Mouse (Mus musculus) E14TG2a.4 (cell line): ENCODE results near the gene Flrt3.

Source experiments
- H3K27me3 ChIP-seq: 2 replicates; pipeline ENCODE4 v1.6.1; 2014; ENCODE audit warnings: low read length, control low read depth; ENCODE audit not compliant: insufficient read depth
- H3K36me3 ChIP-seq: 2 replicates; pipeline ENCODE4 v1.6.1; 2014; ENCODE audit warnings: low read length, control low read depth; ENCODE audit not compliant: insufficient read depth
- H3K4me1 ChIP-seq: replicated peaks from 2 replicates; pipeline ENCODE4 v1.6.1; 2014; ENCODE audit warnings: low read depth, low read length, control low read depth
- H3K4me3 ChIP-seq: replicated peaks from 2 replicates; pipeline ENCODE4 v1.5.1; 2014; ENCODE audit warnings: mild to moderate bottlenecking, low read length
- H3K9me3 ChIP-seq: 2 replicates; pipeline ENCODE4 v1.6.1; 2014; ENCODE audit warnings: low read length, control low read depth
- CTCF ChIP-seq: conservative IDR thresholded peaks from 2 replicates; pipeline ENCODE4 v1.5.1; 2014; ENCODE audit warnings: low read length
- NANOG ChIP-seq: IDR thresholded peaks from 2 replicates; pipeline ENCODE4 v1.6.1; 2014; ENCODE audit warnings: borderline replicate concordance, low read length, mixed read lengths
- POU5F1 ChIP-seq: IDR thresholded peaks from 2 replicates; pipeline ENCODE4 v1.6.1; 2014; ENCODE audit warnings: low read length, borderline replicate concordance

The Flrt3 gene

GRCm38 (mm10) chr2:140667261-140668047, 3.8 kb downstream of the Flrt3 start:
- Histone ChIP-seq H3K9me3 (no peaks in the 10 kb centered on the region), H3K4me3 (no peak overlapping the region), H3K36me3 (no peaks in the 10 kb centered on the region), H3K27me3 (peaks cover 12% of the 10 kb centered on the region), H3K4me1 (peaks cover 33% of the 10 kb centered on the region)
- TF ChIP-seq POU5F1 = no peak
- TF ChIP-seq CTCF = no peak
- TF ChIP-seq NANOG = no peak

- TF ChIP-seq NANOG (no peak), POU5F1 (no peak), CTCF (no peak)
- Histone ChIP-seq H3K4me3 (no peak overlapping the region), H3K27me3 (peaks cover 10% of the 10 kb centered on the region), H3K9me3 (no peaks in the 10 kb centered on the region), H3K36me3 (no peaks in the 10 kb centered on the region), H3K4me1 (peaks cover 31% of the 10 kb centered on the region)
Observed at GRCm38 (mm10) chr2:140666846-140667245, 4.4 kb downstream of the Flrt3 start.

- Histone ChIP-seq H3K9me3 (no peaks in the 10 kb centered on the region), H3K4me3 (no peak overlapping the region), H3K4me1 (peaks cover 27% of the 10 kb centered on the region), H3K27me3 (0 out of 2 replicates have a peak, but pooled peaks cover 2% of the 10 kb centered on the region), H3K36me3 (peaks cover 6% of the 10 kb centered on the region; the same call in 1 of the 2 replicates)
- TF ChIP-seq POU5F1 = no peak
- TF ChIP-seq CTCF = no peak
- no peak for TF ChIP-seq NANOG
Observed at GRCm38 (mm10) chr2:140664381-140664780, 6.9 kb downstream of the Flrt3 start.

GRCm38 (mm10) chr2:140662673-140663072, 8.6 kb downstream of the Flrt3 start:
- Histone ChIP-seq H3K4me3 (no peak overlapping the region), H3K27me3 (no peaks in the 10 kb centered on the region), H3K36me3 (peaks cover 6% of the 10 kb centered on the region; the same call in 1 of the 2 replicates), H3K4me1 (peaks cover 15% of the 10 kb centered on the region), H3K9me3 (no peaks in the 10 kb centered on the region)
- TF ChIP-seq POU5F1 (no peak), CTCF (no peak), NANOG (no peak)

- Histone ChIP-seq H3K4me3 (no peak overlapping the region), H3K27me3 (no peaks in the 10 kb centered on the region), H3K9me3 (no peaks in the 10 kb centered on the region), H3K4me1 (peaks cover 3% of the 10 kb centered on the region; the same call in 1 of the 2 replicates), H3K36me3 (no peaks in the 10 kb centered on the region)
- TF ChIP-seq NANOG (no peak), POU5F1 (no peak), CTCF (no peak)
Observed at GRCm38 (mm10) chr2:140653978-140654377, 17.3 kb downstream of the Flrt3 start.

GRCm38 (mm10) chr2:140653481-140653880, 17.8 kb downstream of the Flrt3 start:
- TF ChIP-seq CTCF = no peak
- TF ChIP-seq NANOG = no peak; the same call in 1 of the 2 replicates
- no peak for TF ChIP-seq POU5F1
- Histone ChIP-seq H3K4me1 (peaks cover 3% of the 10 kb centered on the region; the same call in 1 of the 2 replicates), H3K36me3 (no peaks in the 10 kb centered on the region), H3K9me3 (no peaks in the 10 kb centered on the region), H3K27me3 (no peaks in the 10 kb centered on the region), H3K4me3 (no peak overlapping the region)

GRCm38 (mm10) chr2:140621730-140622337, 49.4 kb downstream of the Flrt3 start:
- Histone ChIP-seq H3K4me3 (no peak overlapping the region), H3K9me3 (no peaks in the 10 kb centered on the region), H3K27me3 (no peaks in the 10 kb centered on the region), H3K36me3 (no peaks in the 10 kb centered on the region), H3K4me1 (no peaks in the 10 kb centered on the region)
- TF ChIP-seq NANOG (no peak), POU5F1 (no peak), CTCF (no peak)

- Histone ChIP-seq H3K27me3 (no peaks in the 10 kb centered on the region), H3K9me3 (no peaks in the 10 kb centered on the region), H3K4me1 (no peaks in the 10 kb centered on the region), H3K4me3 (no peak overlapping the region), H3K36me3 (no peaks in the 10 kb centered on the region)
- TF ChIP-seq POU5F1 (no peak), CTCF (no peak)
Observed at GRCm38 (mm10) chr2:140615451-140615850, 55.8 kb downstream of the Flrt3 start.
